Mouse (Mus musculus) limb, embryonic 14.5 days (tissue): ENCODE measurements around the gene Gm28038. TPM values are rescaled to one million over a fixed set of nuclear protein-coding genes. Genes with fewer than 3 reads are reported as not detected.

ENCODE experiments used
- ATAC-seq: fragments of 200-750 bp; cut with Nextera tagmentation; 2 replicates; pipeline ENCODE4 v1.8.0; 2017; ENCODE audit warnings: low read depth, moderate number of reproducible peaks, moderate TSS enrichment; ENCODE audit not compliant: low FRiP score
- DNase-seq: peaks from one replicate; pipeline ENCODE4 v3.0.0-alpha.2; 2015; ENCODE audit warnings: low spot score
- H3K27ac ChIP-seq: fragments of 300-500 bp; sonication (generic); replicated peaks from 2 replicates; pipeline ENCODE4 v1.5.1; 2014; ENCODE audit warnings: low read depth, mild to moderate bottlenecking, low read length, moderate library complexity, mixed read lengths
- H3K27me3 ChIP-seq: fragments of 300-500 bp; sonication (generic); 2 replicates; pipeline ENCODE4 v1.6.1; 2014; ENCODE audit warnings: low read length, mixed read lengths; ENCODE audit not compliant: control insufficient read depth, insufficient read depth
- H3K36me3 ChIP-seq: fragments of 300-500 bp; sonication (generic); 2 replicates; pipeline ENCODE4 v1.6.1; 2014; ENCODE audit warnings: mild to moderate bottlenecking, low read length, moderate library complexity, mixed read lengths; ENCODE audit not compliant: control insufficient read depth, insufficient read depth
- H3K4me1 ChIP-seq: fragments of 300-500 bp; sonication (generic); 2 replicates; pipeline ENCODE4 v1.6.1; 2014; ENCODE audit warnings: antibody characterized with exemption, low read length, mixed read lengths; ENCODE audit not compliant: control insufficient read depth, insufficient read depth
- H3K4me2 ChIP-seq: fragments of 300-500 bp; sonication (generic); replicated peaks from 2 replicates; pipeline ENCODE4 v1.6.1; 2014; ENCODE audit warnings: low read depth, mild to moderate bottlenecking, low read length, moderate library complexity; ENCODE audit not compliant: severe bottlenecking
- H3K4me3 ChIP-seq: fragments of 300-500 bp; sonication (generic); replicated peaks from 2 replicates; pipeline ENCODE4 v1.5.1; 2014; ENCODE audit warnings: low read length
- H3K9ac ChIP-seq: fragments of 300-500 bp; sonication (generic); 2 replicates; pipeline ENCODE4 v1.6.1; 2014; ENCODE audit warnings: mild to moderate bottlenecking, low read depth, low read length, moderate library complexity; ENCODE audit not compliant: severe bottlenecking
- H3K9me3 ChIP-seq: fragments of 300-500 bp; sonication (generic); 2 replicates; pipeline ENCODE4 v1.6.1; 2016; ENCODE audit warnings: low read length; ENCODE audit not compliant: control insufficient read depth
- POLR2A ChIP-seq: fragments of 200-500 bp; IDR thresholded peaks from 2 replicates; pipeline ENCODE4 v1.8.0; 2012; ENCODE audit warnings: inconsistent platforms, mild to moderate bottlenecking, moderate library complexity, borderline replicate concordance; ENCODE audit not compliant: insufficient read depth, insufficient read length; ENCODE audit errors: extremely low read depth
- whole genome bisulfite sequencing: fragments of 180-500 bp; shearing (Covaris S2); extraction: QIAGEN DNeasy Blood & Tissue Kit; methylation state at CpG from one replicate; pipeline ENCODE4 v1.1.7; 2014; 5-methylcytosine and 5-hydroxymethylcytosine counted together
- polyA plus RNA-seq, 2 experiments: library from polyadenylated mRNA; depleted of rRNA in 1 of 2; stranded (reverse) in 1 of 2; unstranded in 1 of 2; fragments of >200 nt; fragmentation: Nextera tagmentation in 1 of 2; extraction: Ambion mirVana in 1 of 2; gene quantifications; 2 replicates each; pipeline versions ENCODE4 v1.2.1 to v1.2.3; 2012 to 2014

Gm28038 gene
- polyA plus RNA-seq, 2 experiments, result not detected

DNA sequence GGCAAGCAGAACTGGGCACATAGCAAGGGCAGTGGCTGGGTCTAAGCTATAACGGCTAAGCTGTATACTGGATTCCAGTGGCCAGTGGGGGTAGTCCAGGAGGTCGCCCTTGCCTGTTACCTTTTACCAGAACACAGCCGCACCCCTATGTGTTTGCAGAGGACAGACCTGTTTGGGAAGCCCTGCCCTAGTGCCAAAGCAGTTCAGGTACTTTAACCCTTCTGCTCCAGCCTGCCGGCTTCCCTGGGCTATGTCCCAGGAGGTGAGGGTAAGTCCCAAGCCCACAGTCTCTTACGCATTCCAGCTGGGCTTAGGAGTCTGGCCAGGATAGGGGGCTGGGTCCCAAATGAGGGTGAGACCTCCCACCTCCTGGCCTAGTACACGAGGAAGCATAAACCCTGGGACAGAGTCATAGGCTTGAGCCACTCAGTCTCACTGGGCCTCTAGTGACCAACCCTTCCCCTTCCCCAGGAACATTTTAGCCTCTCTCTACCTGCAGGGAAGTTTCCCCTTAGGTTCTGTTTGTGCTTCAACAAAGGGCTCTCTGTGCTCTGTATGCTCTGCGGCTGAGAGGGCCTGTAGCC is 36.2 kb upstream of the Gm28038 start:
- Histone ChIP-seq H3K4me1 (no peaks in the 10 kb centered on the region; the same call in 1 of the 2 replicates), H3K9me3 (no peaks in the 10 kb centered on the region), H3K27ac (peak overlapping the region; percentile 52; the same call in 1 of the 2 replicates), H3K4me3 (no peak overlapping the region), H3K27me3 (no peaks in the 10 kb centered on the region), H3K9ac (0 out of 2 replicates have a peak overlapping the region, but pooled peaks have one; percentile 25), H3K4me2 (no peak overlapping the region), H3K36me3 (peaks cover 70% of the 10 kb centered on the region)
- 63% methylated on average over 7 of the region's 7 CpGs for WGBS
- DNase-seq (no peak), ATAC-seq (peak; percentile 37; the same call in 1 of the 2 replicates)
- no peak for TF ChIP-seq POLR2A

DNA sequence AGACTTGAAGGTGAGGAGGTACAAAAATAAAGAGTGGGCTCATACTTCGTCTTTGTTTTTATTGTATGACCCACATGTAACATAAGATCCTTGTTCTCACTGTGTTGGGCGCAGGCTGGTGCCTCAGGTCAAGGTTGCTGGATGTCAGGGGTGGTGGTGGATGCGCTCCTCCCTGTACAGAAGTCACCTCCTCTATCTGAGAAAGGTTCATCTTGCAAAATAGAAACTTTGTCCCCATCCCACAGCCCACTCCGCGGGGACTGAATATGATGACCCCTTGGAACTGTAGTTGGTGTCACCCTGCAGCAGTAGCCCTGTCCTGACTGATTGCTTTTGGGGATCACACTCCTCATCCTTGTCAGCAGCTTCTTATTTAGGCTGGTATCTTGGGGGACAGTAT is 33.8 kb upstream of the Gm28038 start:
- DNase-seq (no peak), ATAC-seq (no peak)
- 90% methylated on average over 5 of the region's 5 CpGs for WGBS
- Histone ChIP-seq H3K36me3 (peaks cover 61% of the 10 kb centered on the region), H3K27me3 (no peaks in the 10 kb centered on the region), H3K4me1 (no peaks in the 10 kb centered on the region; the same call in 1 of the 2 replicates), H3K4me3 (no peak overlapping the region), H3K27ac (no peak overlapping the region), H3K4me2 (no peak overlapping the region), H3K9me3 (no peaks in the 10 kb centered on the region), H3K9ac (no peak overlapping the region)
- no peak for TF ChIP-seq POLR2A

DNA sequence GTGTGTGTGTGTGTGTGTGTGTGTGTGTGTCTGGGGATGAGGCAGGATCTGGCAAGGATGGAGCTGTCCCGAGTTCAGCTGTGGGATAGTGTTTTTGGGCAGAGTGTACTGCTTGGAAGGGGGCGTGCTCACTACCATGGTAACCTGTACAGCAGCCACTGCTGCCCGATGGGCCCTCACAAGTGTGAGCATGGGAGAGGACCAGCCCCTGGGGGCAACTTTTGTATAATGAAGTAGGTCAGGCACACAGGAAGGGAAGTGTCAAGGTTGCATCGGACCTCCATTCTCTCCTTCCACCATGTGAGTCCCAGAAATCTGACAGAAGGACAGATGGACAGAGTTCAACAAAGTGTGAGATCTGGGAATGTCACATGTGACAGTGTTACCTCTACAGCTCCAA is 33.2 kb upstream of the Gm28038 start:
- Histone ChIP-seq H3K36me3 (peaks cover 57% of the 10 kb centered on the region), H3K9me3 (no peaks in the 10 kb centered on the region), H3K27ac (no peak overlapping the region), H3K27me3 (no peaks in the 10 kb centered on the region), H3K9ac (no peak overlapping the region), H3K4me1 (no peaks in the 10 kb centered on the region), H3K4me3 (no peak overlapping the region), H3K4me2 (no peak overlapping the region)
- DNase-seq, result no peak
- no peak for TF ChIP-seq POLR2A
- no peak for ATAC-seq
- WGBS, result 71% methylated on average over 4 of the region's 4 CpGs

DNA sequence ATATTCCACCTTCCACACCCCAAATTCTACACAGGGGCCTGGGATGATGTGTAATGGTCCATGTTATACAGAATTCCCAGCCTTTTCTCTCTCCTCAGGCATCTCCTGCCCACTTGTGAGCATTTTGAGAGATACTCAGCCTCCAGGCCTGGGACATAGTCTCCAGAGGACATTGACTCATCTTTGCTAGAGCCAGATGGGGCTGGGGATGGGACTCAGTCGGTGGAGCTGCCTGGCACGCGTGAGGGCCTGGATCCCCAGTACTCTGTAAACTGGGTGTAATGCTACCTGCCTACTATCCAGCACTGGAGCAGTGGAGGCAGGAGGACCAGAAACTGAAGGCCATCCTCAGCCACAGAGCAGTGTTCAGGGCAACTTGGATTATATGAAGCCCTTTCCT is 31.7 kb upstream of the Gm28038 start:
- Histone ChIP-seq H3K4me1 (no peaks in the 10 kb centered on the region), H3K27me3 (no peaks in the 10 kb centered on the region), H3K9me3 (no peaks in the 10 kb centered on the region), H3K27ac (no peak overlapping the region), H3K9ac (no peak overlapping the region), H3K4me2 (no peak overlapping the region), H3K36me3 (peaks cover 55% of the 10 kb centered on the region), H3K4me3 (no peak overlapping the region)
- DNase-seq (no peak), ATAC-seq (no peak)
- TF ChIP-seq POLR2A, result no peak
- WGBS, result 89% methylated on average over 3 of the region's 3 CpGs

DNA sequence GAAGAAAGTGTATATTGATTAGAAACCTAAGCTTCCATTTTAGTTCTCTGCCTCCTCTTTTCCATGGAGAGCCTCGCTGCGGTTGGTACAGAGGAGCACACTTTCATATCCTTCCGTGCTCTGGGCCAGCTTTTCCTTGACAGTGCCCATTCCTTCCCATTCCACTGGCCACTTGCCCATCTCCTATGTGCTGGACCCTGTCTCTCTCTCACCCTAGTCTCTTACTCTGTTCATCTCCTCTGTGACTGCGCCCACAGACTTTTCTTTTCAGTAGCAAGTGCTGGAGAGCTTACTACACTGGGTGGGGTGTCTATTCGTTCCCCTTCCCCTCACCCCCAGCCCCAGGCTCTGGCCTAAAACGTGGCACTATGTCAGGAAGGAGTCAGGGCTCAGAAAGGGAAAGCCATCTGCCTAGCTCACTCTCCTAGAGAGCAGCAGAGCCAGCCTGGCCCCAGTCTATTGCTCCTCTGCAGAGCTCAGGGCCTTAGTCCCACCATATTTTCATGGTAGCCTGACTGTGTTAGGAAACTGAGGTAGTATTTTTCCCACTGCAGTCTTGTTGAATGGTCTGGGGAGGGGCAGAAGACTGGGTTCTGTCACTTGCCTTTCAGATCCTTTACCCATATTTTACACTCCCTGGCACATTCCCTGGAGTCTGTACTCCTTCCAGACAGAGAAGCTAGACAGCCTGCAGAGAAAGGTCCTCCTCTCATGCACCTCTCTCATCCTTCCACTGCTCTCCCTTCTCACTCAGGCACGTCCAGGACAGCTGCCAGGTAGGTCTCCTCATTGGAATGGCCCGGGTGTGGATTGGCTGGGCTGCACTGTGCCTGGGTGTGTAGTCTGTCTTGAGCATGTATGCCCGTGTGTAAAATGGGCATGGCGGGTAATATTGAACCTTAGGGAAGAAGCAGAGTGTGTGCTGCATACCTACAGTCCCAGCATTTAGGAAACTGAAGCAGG is 30.4 kb upstream of the Gm28038 start:
- Histone ChIP-seq H3K27me3 (no peaks in the 10 kb centered on the region), H3K27ac (no peak overlapping the region), H3K9me3 (no peaks in the 10 kb centered on the region), H3K9ac (no peak overlapping the region), H3K4me1 (no peaks in the 10 kb centered on the region), H3K36me3 (peaks cover 59% of the 10 kb centered on the region), H3K4me3 (no peak overlapping the region), H3K4me2 (no peak overlapping the region)
- ATAC-seq (no peak), DNase-seq (no peak)
- no peak for TF ChIP-seq POLR2A
- 85% methylated on average over 10 of the region's 10 CpGs for WGBS
